Comparison of ENCODE assay signal across 9 mouse cellular contexts in genomic region chr19:5390416-5390815, GRCm38 (mm10). TPM values are rescaled to one million over a fixed set of nuclear protein-coding genes. Genes with fewer than 3 reads are reported as not detected.
DNase-seq lines count a peak whose midpoint lies in the region; ATAC-seq and TF ChIP-seq lines count a peak whose summit lies in the region.
"Had no signal": no experiment of that assay in that cellular context is flagged by ENCODE, and none has a peak within 500 bp of the region (broad histone marks: within the 10 kb centered on the region; RNA-seq: fewer than 3 reads in every experiment).

No protein-coding gene starts in this region.

- no peak for TF ChIP-seq EP300 in stomach, postnatal 0 days (optimal IDR thresholded peaks at IDR 0.05)

- no peak for ATAC-seq in midbrain, embryonic 11.5 days (ENCODE audit: low FRiP score)
- no peak for ATAC-seq in midbrain, embryonic 15.5 days (replicated peaks)
- no peak for ATAC-seq in limb, embryonic 12.5 days (ENCODE audit: insufficient number of reproducible peaks, insufficient read depth, low FRiP score, low TSS enrichment, low read depth)
- ATAC-seq in stomach, postnatal 0 days (ENCODE audit: low FRiP score, low TSS enrichment): no peak; the same call in 1 of the 2 replicates

- 81% methylated on average over 8 of the region's 8 CpGs for WGBS in midbrain, embryonic 11.5 days
- 90% methylated on average over 8 of the region's 8 CpGs for WGBS in midbrain, embryonic 15.5 days
- WGBS in limb, embryonic 12.5 days: 76% methylated on average over 8 of the region's 8 CpGs
- WGBS in stomach, postnatal 0 days: 53% methylated on average over 8 of the region's 8 CpGs

- H3K36me3 ChIP-seq in midbrain, embryonic 11.5 days (ENCODE audit: control insufficient read depth, insufficient read depth, low read length): peaks cover 2% of the 10 kb centered on the region
- H3K36me3 ChIP-seq in midbrain, embryonic 15.5 days (replicated peaks): peaks cover 3% of the 10 kb centered on the region; the same call in 1 of the 2 replicates
- H3K36me3 ChIP-seq in limb, embryonic 12.5 days: peaks cover 12% of the 10 kb centered on the region
- H3K36me3 ChIP-seq in stomach, postnatal 0 days (ENCODE audit: control insufficient read depth, insufficient read depth, low read length): no peaks in the 10 kb centered on the region

- intact Hi-C loops in gastrocnemius, adult 2 months (cut with DNase I): no loop called here
- intact Hi-C loops in gastrocnemius, postnatal 14 days (cut with DNase I; ENCODE audit: low total_unique reads): no loop called here

- no peak for DNase-seq in gastrocnemius, adult 2 months
- no peak for DNase-seq in gastrocnemius, postnatal 4 days (ENCODE audit: low spot score in 2 of 2)
- no peak for DNase-seq in midbrain, embryonic 11.5 days (ENCODE audit: low spot score, missing footprints)
- DNase-seq in stomach, postnatal 0 days (ENCODE audit: low spot score): no peak
- no peak for DNase-seq in gastrocnemius, postnatal 14 days
- no peak for DNase-seq in frontal cortex, postnatal 14 days (ENCODE audit: low spot score in 2 of 2)

- peak overlapping the region; percentile 86 for H3K4me3 ChIP-seq in gastrocnemius, adult 2 months
- no peak overlapping the region for H3K4me3 ChIP-seq in midbrain, embryonic 11.5 days (ENCODE audit: low read depth, low read length)
- no peak overlapping the region for H3K4me3 ChIP-seq in midbrain, embryonic 15.5 days
- H3K4me3 ChIP-seq in limb, embryonic 12.5 days (replicated peaks): peak overlapping the region; percentile 99
- H3K4me3 ChIP-seq in stomach, postnatal 0 days (ENCODE audit: low read depth, low read length): peak overlapping the region; percentile 91

- H3K4me1 ChIP-seq in midbrain, embryonic 11.5 days (ENCODE audit: control insufficient read depth, insufficient read depth, low read length): peaks cover 24% of the 10 kb centered on the region
- peaks cover 34% of the 10 kb centered on the region for H3K4me1 ChIP-seq in midbrain, embryonic 15.5 days
- peaks cover 29% of the 10 kb centered on the region for H3K4me1 ChIP-seq in limb, embryonic 12.5 days (replicated peaks)
- peaks cover 9% of the 10 kb centered on the region; the same call in 1 of the 2 replicates for H3K4me1 ChIP-seq in stomach, postnatal 0 days (replicated peaks; ENCODE audit: control insufficient read depth, insufficient read depth)

- TF ChIP-seq CTCF in gastrocnemius, adult 2 months (IDR thresholded peaks at IDR 0.05): no peak
- TF ChIP-seq CTCF in stomach, postnatal 0 days (IDR thresholded peaks at IDR 0.05; ENCODE audit: low read depth): no peak

- H3K9ac ChIP-seq in midbrain, embryonic 11.5 days (ENCODE audit: low read length): peak overlapping the region; percentile 9; the same call in 1 of the 2 replicates
- H3K9ac ChIP-seq in midbrain, embryonic 15.5 days: no peak overlapping the region
- peak overlapping the region; percentile 94 for H3K9ac ChIP-seq in limb, embryonic 12.5 days (replicated peaks)
- no peak overlapping the region; the same call in 1 of the 2 replicates for H3K9ac ChIP-seq in stomach, postnatal 0 days (ENCODE audit: low read length)

- no peaks in the 10 kb centered on the region for H3K9me3 ChIP-seq in midbrain, embryonic 11.5 days (ENCODE audit: control insufficient read depth, low read length)
- no peaks in the 10 kb centered on the region for H3K9me3 ChIP-seq in midbrain, embryonic 15.5 days
- no peaks in the 10 kb centered on the region for H3K9me3 ChIP-seq in limb, embryonic 12.5 days
- no peaks in the 10 kb centered on the region for H3K9me3 ChIP-seq in stomach, postnatal 0 days (ENCODE audit: control insufficient read depth, low read length)

- no peak overlapping the region; the same call in 1 of the 2 replicates for H3K4me2 ChIP-seq in midbrain, embryonic 11.5 days
- H3K4me2 ChIP-seq in midbrain, embryonic 15.5 days: no peak overlapping the region; the same call in 1 of the 2 replicates
- peak overlapping the region; percentile 93 for H3K4me2 ChIP-seq in limb, embryonic 12.5 days
- peak overlapping the region; percentile 73 for H3K4me2 ChIP-seq in stomach, postnatal 0 days (replicated peaks; ENCODE audit: low read depth)

- H3K27ac ChIP-seq in gastrocnemius, adult 2 months: peak overlapping the region; percentile 94; the same call in 1 of the 2 replicates
- no peak overlapping the region for H3K27ac ChIP-seq in midbrain, embryonic 11.5 days (ENCODE audit: low read depth, low read length)
- no peak overlapping the region for H3K27ac ChIP-seq in midbrain, embryonic 15.5 days
- H3K27ac ChIP-seq in limb, embryonic 12.5 days: peak overlapping the region; percentile 81
- H3K27ac ChIP-seq in stomach, postnatal 0 days (replicated peaks): peak overlapping the region; percentile 90

- no peaks in the 10 kb centered on the region for H3K27me3 ChIP-seq in midbrain, embryonic 11.5 days (ENCODE audit: control insufficient read depth, insufficient read depth, low read length)
- no peaks in the 10 kb centered on the region for H3K27me3 ChIP-seq in midbrain, embryonic 15.5 days (replicated peaks)
- peaks cover 4% of the 10 kb centered on the region; the same call in 1 of the 2 replicates for H3K27me3 ChIP-seq in limb, embryonic 12.5 days
- no peaks in the 10 kb centered on the region for H3K27me3 ChIP-seq in stomach, postnatal 0 days (ENCODE audit: control insufficient read depth, insufficient read depth, low read length)

RNA-seq across cellular contexts. Expression of gene Sart1, which starts 1.9 kb away (rescaled TPM):
- total RNA-seq in gastrocnemius, adult 2 months (2021): 10 to 100 TPM; 40.1 to 50.3 TPM
- 10 to 100 TPM; 53.3 to 56.8 TPM for total RNA-seq in gastrocnemius, postnatal 4 days (2021)
- polyA plus RNA-seq in midbrain, embryonic 11.5 days (2014; fragmentation: Nextera tagmentation; extraction: Ambion mirVana): 74.0 and 81.0 TPM in 2 replicates
- polyA plus RNA-seq in midbrain, embryonic 15.5 days (2015; fragmentation: Nextera tagmentation; extraction: Ambion mirVana): 72.5 and 77.3 TPM in 2 replicates
- 111 and 118 TPM in 2 replicates for polyA plus RNA-seq in limb, embryonic 12.5 days (2016; fragmentation: Nextera tagmentation; extraction: Ambion mirVana)
- polyA plus RNA-seq in stomach, postnatal 0 days (2015; fragmentation: Nextera tagmentation; extraction: Ambion mirVana): 30.9 and 34.1 TPM in 2 replicates
- total RNA-seq in gastrocnemius, postnatal 14 days (2021): 10 to 100 TPM; 28.0 to 39.0 TPM

RNA-seq across cellular contexts. Expression of gene Tsga10ip, which starts 11.9 kb away (rescaled TPM):
- 1 to 10 TPM; 1.3 to 2.7 TPM for total RNA-seq in gastrocnemius, adult 2 months (2021)
- not detected for total RNA-seq in gastrocnemius, postnatal 4 days (2021)
- not detected in 2 replicates for polyA plus RNA-seq in midbrain, embryonic 11.5 days (2014; fragmentation: Nextera tagmentation; extraction: Ambion mirVana)
- polyA plus RNA-seq in midbrain, embryonic 15.5 days (2015; fragmentation: Nextera tagmentation; extraction: Ambion mirVana): not detected in 2 replicates
- 0.20 TPM in 2 replicates for polyA plus RNA-seq in limb, embryonic 12.5 days (2016; fragmentation: Nextera tagmentation; extraction: Ambion mirVana)
- 0.44 TPM in 1 of 2 replicates, not detected in the other for polyA plus RNA-seq in stomach, postnatal 0 days (2015; fragmentation: Nextera tagmentation; extraction: Ambion mirVana)
- total RNA-seq in gastrocnemius, postnatal 14 days (2021): under 1 TPM; 0.58 to 0.70 TPM
- polyA plus RNA-seq: forebrain, embryonic 11.5 days had no signal

RNA-seq across cellular contexts. Expression of gene Banf1, which starts 23.4 kb away (rescaled TPM):
- 100 to 1,000 TPM; 122 to 144 TPM for total RNA-seq in gastrocnemius, adult 2 months (2021)
- 100 to 1,000 TPM; 131 to 137 TPM for total RNA-seq in gastrocnemius, postnatal 4 days (2021)
- polyA plus RNA-seq in midbrain, embryonic 11.5 days (2014; fragmentation: Nextera tagmentation; extraction: Ambion mirVana): 477 and 512 TPM in 2 replicates
- polyA plus RNA-seq in midbrain, embryonic 15.5 days (2015; fragmentation: Nextera tagmentation; extraction: Ambion mirVana): 307 and 337 TPM in 2 replicates
- 453 and 465 TPM in 2 replicates for polyA plus RNA-seq in limb, embryonic 12.5 days (2016; fragmentation: Nextera tagmentation; extraction: Ambion mirVana)
- 279 and 293 TPM in 2 replicates for polyA plus RNA-seq in stomach, postnatal 0 days (2015; fragmentation: Nextera tagmentation; extraction: Ambion mirVana)
- total RNA-seq in gastrocnemius, postnatal 14 days (2021): 100 to 1,000 TPM; 123 to 126 TPM

RNA-seq across cellular contexts. Expression of gene Eif1ad, which starts 23.9 kb away (rescaled TPM):
- total RNA-seq in gastrocnemius, adult 2 months (2021): 10 to 100 TPM; 15.7 to 17.9 TPM
- 10 to 100 TPM; 23.7 to 23.8 TPM for total RNA-seq in gastrocnemius, postnatal 4 days (2021)
- 68.1 and 73.9 TPM in 2 replicates for polyA plus RNA-seq in midbrain, embryonic 11.5 days (2014; fragmentation: Nextera tagmentation; extraction: Ambion mirVana)
- polyA plus RNA-seq in midbrain, embryonic 15.5 days (2015; fragmentation: Nextera tagmentation; extraction: Ambion mirVana): 43.6 and 43.8 TPM in 2 replicates
- 68.6 and 73.5 TPM in 2 replicates for polyA plus RNA-seq in limb, embryonic 12.5 days (2016; fragmentation: Nextera tagmentation; extraction: Ambion mirVana)
- 47.5 and 49.1 TPM in 2 replicates for polyA plus RNA-seq in stomach, postnatal 0 days (2015; fragmentation: Nextera tagmentation; extraction: Ambion mirVana)
- total RNA-seq in gastrocnemius, postnatal 14 days (2021): 10 to 100 TPM; 11.4 to 13.1 TPM

RNA-seq across cellular contexts. Expression of gene Drap1, which starts 34.4 kb away (rescaled TPM):
- 100 to 1,000 TPM; 503 to 688 TPM for total RNA-seq in gastrocnemius, adult 2 months (2021)
- total RNA-seq in gastrocnemius, postnatal 4 days (2021): 100 to 1,000 TPM; 344 to 358 TPM
- polyA plus RNA-seq in midbrain, embryonic 11.5 days (2014; fragmentation: Nextera tagmentation; extraction: Ambion mirVana): 187 and 204 TPM in 2 replicates
- polyA plus RNA-seq in midbrain, embryonic 15.5 days (2015; fragmentation: Nextera tagmentation; extraction: Ambion mirVana): 291 and 296 TPM in 2 replicates
- polyA plus RNA-seq in limb, embryonic 12.5 days (2016; fragmentation: Nextera tagmentation; extraction: Ambion mirVana): 310 and 324 TPM in 2 replicates
- 196 and 203 TPM in 2 replicates for polyA plus RNA-seq in stomach, postnatal 0 days (2015; fragmentation: Nextera tagmentation; extraction: Ambion mirVana)
- total RNA-seq in gastrocnemius, postnatal 14 days (2021): 100 to 1,000 TPM; 550 to 558 TPM

Comparison
In these comparisons a context has a peak if more than half of its experiments do, and no peak if none do; other contexts are left out.
1. H3K9ac ChIP-seq: peak in midbrain, embryonic 11.5 days (single experiment) and limb, embryonic 12.5 days (single experiment); none in midbrain, embryonic 15.5 days (single experiment) and stomach, postnatal 0 days (single experiment).
2. H3K27ac ChIP-seq: peak in gastrocnemius, adult 2 months (single experiment), limb, embryonic 12.5 days (single experiment) and stomach, postnatal 0 days (single experiment); none in midbrain, embryonic 11.5 days (single experiment) and midbrain, embryonic 15.5 days (single experiment).
3. H3K4me3 ChIP-seq: peak in gastrocnemius, adult 2 months (single experiment), limb, embryonic 12.5 days (single experiment) and stomach, postnatal 0 days (single experiment); none in midbrain, embryonic 11.5 days (single experiment) and midbrain, embryonic 15.5 days (single experiment).
4. H3K4me2 ChIP-seq: peak in limb, embryonic 12.5 days (single experiment) and stomach, postnatal 0 days (single experiment); none in midbrain, embryonic 11.5 days (single experiment) and midbrain, embryonic 15.5 days (single experiment).